Mouse (Mus musculus): ENCODE results near the gene Pkd1l1. TPM values are rescaled to one million over a fixed set of nuclear protein-coding genes. Genes with fewer than 3 reads are reported as not detected.

The Pkd1l1 gene
- polyA plus RNA-seq, 1 experiment from 2014 or later = 0.12 TPM

DNA sequence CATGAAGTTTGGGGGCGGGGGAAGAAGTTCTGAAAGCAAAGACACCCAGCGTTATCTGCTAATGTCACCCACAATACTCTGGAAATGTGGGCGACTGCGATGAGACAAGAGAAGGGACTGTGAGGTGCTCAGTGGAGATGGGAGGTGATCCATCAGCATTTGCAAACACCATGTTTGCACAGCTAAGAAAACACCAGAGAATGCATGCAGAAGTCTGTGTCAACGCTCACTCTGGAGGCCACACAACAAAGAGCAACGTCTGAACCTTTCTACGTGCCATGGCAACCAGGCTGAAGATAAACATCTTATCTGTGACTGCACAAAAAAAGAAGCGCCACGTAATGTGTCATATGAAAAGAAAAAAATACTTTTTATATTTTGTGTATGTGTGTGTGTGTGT, 2.6 kb downstream of the Pkd1l1 start:
- 68% methylated on average over 9 of the region's 9 CpGs for WGBS
- Histone ChIP-seq H3K4me1 (replicated peaks; ENCODE audit: insufficient read depth, low read length) (no peaks in the 10 kb centered on the region), H3K4me2 (ENCODE audit: low read length) (no peak overlapping the region), H3K9ac (ENCODE audit: low read depth, low read length) (no peak overlapping the region), H3K27me3 (ENCODE audit: insufficient read depth, low read length) (no peaks in the 10 kb centered on the region), H3K4me3 (replicated peaks; ENCODE audit: low read depth, low read length) (no peak overlapping the region), H3K9me3 (replicated peaks; ENCODE audit: low read length) (no peaks in the 10 kb centered on the region), H3K36me3 (ENCODE audit: insufficient read depth, low read length) (no peaks in the 10 kb centered on the region), H3K27ac (no peak overlapping the region)
- ATAC-seq (replicated peaks; ENCODE audit: low FRiP score, low read depth) (no peak), DNase-seq (ENCODE audit: low spot score) (no peak)
- no peak for TF ChIP-seq CTCF (IDR thresholded peaks at IDR 0.05; ENCODE audit: low read depth)

DNA sequence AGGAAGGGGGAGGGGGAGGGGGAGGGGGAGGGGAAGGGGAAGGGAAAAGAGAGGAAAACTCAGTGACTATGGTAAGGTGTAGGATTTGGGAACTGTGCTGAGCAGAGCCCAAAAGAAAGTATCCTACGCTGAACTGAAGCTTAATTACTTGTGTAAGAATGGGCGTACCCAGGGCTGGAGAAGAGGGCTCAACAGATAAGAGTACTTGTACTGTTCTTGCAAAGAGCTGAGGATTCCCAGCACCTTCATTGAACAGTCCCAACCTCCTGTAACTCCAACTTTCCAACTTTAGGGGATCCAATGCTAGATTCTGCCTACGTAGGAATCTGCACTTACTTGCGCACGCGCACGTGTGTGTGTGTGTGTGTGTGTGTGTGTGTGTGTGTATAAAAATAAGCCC, 5.0 kb downstream of the Pkd1l1 start:
- no peak overlapping the region for H3K9ac ChIP-seq (ENCODE audit: low read depth, low read length)
- no peak for DNase-seq (ENCODE audit: low spot score)
- H3K9me3 ChIP-seq (replicated peaks; ENCODE audit: low read length) = no peaks in the 10 kb centered on the region
- no peak overlapping the region for H3K4me3 ChIP-seq (replicated peaks; ENCODE audit: low read depth, low read length)
- H3K4me1 ChIP-seq (replicated peaks; ENCODE audit: insufficient read depth, low read length) = no peaks in the 10 kb centered on the region
- H3K27ac ChIP-seq = no peak overlapping the region
- H3K27me3 ChIP-seq (ENCODE audit: insufficient read depth, low read length) = no peaks in the 10 kb centered on the region
- no peaks in the 10 kb centered on the region for H3K36me3 ChIP-seq (ENCODE audit: insufficient read depth, low read length)
- WGBS = 97% methylated on average over 7 of the region's 7 CpGs
- H3K4me2 ChIP-seq (ENCODE audit: low read length) = no peak overlapping the region
- ATAC-seq (replicated peaks; ENCODE audit: low FRiP score, low read depth) = no peak
- no peak for TF ChIP-seq CTCF (IDR thresholded peaks at IDR 0.05; ENCODE audit: low read depth)

DNA sequence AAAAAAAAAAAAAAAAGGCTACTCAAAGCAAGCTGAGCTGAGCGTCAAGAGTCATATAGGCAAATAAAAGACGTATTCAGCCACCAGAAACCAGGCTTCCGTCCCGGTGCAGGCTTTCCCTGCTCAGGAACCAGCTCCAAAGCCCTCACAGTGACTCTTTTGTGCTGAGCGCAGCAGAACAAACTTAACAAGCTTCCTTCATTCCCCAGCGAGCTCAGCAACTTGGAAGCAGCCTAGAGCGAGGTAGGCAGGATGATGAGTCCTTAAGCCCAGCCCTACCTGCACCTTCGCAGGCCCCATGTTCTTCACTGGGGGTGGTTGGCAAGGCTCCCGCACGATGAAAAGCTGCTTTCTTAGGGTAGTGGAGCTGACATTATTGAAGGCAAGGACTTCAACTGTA, 14.5 kb downstream of the Pkd1l1 start:
- Histone ChIP-seq H3K4me3 (replicated peaks; ENCODE audit: low read depth, low read length) (no peak overlapping the region), H3K4me1 (replicated peaks; ENCODE audit: insufficient read depth, low read length) (no peaks in the 10 kb centered on the region), H3K27me3 (ENCODE audit: insufficient read depth, low read length) (no peaks in the 10 kb centered on the region), H3K9ac (ENCODE audit: low read depth, low read length) (no peak overlapping the region), H3K27ac (no peak overlapping the region), H3K36me3 (ENCODE audit: insufficient read depth, low read length) (no peaks in the 10 kb centered on the region), H3K4me2 (ENCODE audit: low read length) (no peak overlapping the region), H3K9me3 (replicated peaks; ENCODE audit: low read length) (no peaks in the 10 kb centered on the region)
- no peak for DNase-seq (ENCODE audit: low spot score)
- no peak for TF ChIP-seq CTCF (IDR thresholded peaks at IDR 0.05; ENCODE audit: low read depth)
- 58% methylated on average over 10 of the region's 10 CpGs for WGBS
- no peak for ATAC-seq (replicated peaks; ENCODE audit: low FRiP score, low read depth)

DNA sequence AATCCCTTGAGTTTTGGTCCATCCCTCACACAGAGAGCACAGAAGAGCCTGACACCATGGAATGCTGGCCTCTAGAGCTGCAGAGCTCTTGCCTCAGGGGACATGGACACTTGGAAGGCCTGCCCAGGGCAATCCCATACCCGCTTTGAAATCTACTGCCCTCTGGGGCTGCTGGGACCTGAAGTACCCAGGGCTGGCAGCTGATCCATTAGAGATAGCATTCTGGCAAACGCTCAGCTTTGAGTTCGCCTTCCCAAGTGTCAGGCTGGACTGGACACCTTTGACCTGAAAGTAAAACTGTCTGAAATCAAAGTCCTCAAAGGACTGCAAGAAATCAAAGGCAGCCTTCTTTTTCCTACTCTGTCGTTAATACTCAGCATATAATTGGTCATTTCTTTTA, 15.0 kb downstream of the Pkd1l1 start:
- Histone ChIP-seq H3K4me1 (replicated peaks; ENCODE audit: insufficient read depth, low read length) (no peaks in the 10 kb centered on the region), H3K36me3 (ENCODE audit: insufficient read depth, low read length) (no peaks in the 10 kb centered on the region), H3K4me3 (replicated peaks; ENCODE audit: low read depth, low read length) (no peak overlapping the region), H3K4me2 (ENCODE audit: low read length) (no peak overlapping the region), H3K27ac (no peak overlapping the region), H3K9ac (ENCODE audit: low read depth, low read length) (no peak overlapping the region), H3K9me3 (replicated peaks; ENCODE audit: low read length) (no peaks in the 10 kb centered on the region), H3K27me3 (ENCODE audit: insufficient read depth, low read length) (no peaks in the 10 kb centered on the region)
- ATAC-seq (replicated peaks; ENCODE audit: low FRiP score, low read depth) (no peak), DNase-seq (ENCODE audit: low spot score) (no peak)
- 39% methylated on average over 4 of the region's 4 CpGs for WGBS
- TF ChIP-seq CTCF (IDR thresholded peaks at IDR 0.05; ENCODE audit: low read depth) = no peak

DNA sequence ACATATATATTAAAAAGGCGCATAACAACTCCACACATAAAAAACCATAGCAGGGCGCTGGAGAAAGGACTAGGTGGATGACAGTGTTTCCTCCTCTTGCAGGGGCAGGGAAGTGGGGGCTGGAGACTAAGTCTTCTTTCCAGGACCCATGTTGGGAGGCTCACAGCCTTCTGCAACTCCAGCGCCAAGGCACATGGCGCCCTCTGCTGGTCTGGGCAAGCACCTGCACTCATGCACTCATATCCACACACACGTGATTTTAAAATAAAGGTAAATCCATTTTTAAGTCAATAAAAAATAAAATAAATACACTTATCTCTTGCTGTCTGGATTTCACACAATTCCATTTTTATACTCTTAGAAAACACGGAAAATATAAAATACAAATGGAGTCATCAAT, 16.0 kb downstream of the Pkd1l1 start:
- Histone ChIP-seq H3K4me1 (replicated peaks; ENCODE audit: insufficient read depth, low read length) (no peaks in the 10 kb centered on the region), H3K4me2 (ENCODE audit: low read length) (no peak overlapping the region), H3K9ac (ENCODE audit: low read depth, low read length) (no peak overlapping the region), H3K9me3 (replicated peaks; ENCODE audit: low read length) (no peaks in the 10 kb centered on the region), H3K27me3 (ENCODE audit: insufficient read depth, low read length) (no peaks in the 10 kb centered on the region), H3K27ac (no peak overlapping the region), H3K36me3 (ENCODE audit: insufficient read depth, low read length) (no peaks in the 10 kb centered on the region), H3K4me3 (replicated peaks; ENCODE audit: low read depth, low read length) (no peak overlapping the region)
- peak; percentile 67 for TF ChIP-seq CTCF (IDR thresholded peaks at IDR 0.05; ENCODE audit: low read depth)
- no peak for ATAC-seq (replicated peaks; ENCODE audit: low FRiP score, low read depth)
- DNase-seq (ENCODE audit: low spot score) = no peak
- 74% methylated on average over 6 of the region's 6 CpGs for WGBS

DNA sequence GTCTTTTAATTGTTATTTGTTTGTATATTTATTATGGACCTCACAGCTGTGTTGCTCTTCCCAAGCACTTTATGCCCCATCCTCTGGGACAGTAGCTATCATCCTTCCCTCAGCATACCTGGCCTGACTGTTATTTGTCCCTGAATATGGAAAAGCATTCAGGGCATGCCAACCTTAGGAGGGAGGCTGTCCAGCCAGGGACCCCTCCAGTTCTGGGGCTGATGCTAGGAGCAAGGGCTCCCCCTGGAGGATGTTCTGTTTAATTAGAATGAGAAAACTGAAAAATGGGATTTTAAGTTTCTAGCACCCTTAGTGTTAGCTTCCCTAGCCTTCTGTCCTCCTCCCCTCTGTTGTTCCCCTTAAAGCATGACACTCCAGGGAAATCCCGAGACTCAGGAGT, 17.4 kb downstream of the Pkd1l1 start:
- WGBS = 11% methylated on average over 1 of the region's 1 CpGs
- Histone ChIP-seq H3K27ac (no peak overlapping the region), H3K27me3 (ENCODE audit: insufficient read depth, low read length) (no peaks in the 10 kb centered on the region), H3K9me3 (replicated peaks; ENCODE audit: low read length) (no peaks in the 10 kb centered on the region), H3K4me3 (replicated peaks; ENCODE audit: low read depth, low read length) (no peak overlapping the region), H3K4me1 (replicated peaks; ENCODE audit: insufficient read depth, low read length) (no peaks in the 10 kb centered on the region), H3K4me2 (ENCODE audit: low read length) (no peak overlapping the region), H3K9ac (ENCODE audit: low read depth, low read length) (no peak overlapping the region), H3K36me3 (ENCODE audit: insufficient read depth, low read length) (no peaks in the 10 kb centered on the region)
- DNase-seq (ENCODE audit: low spot score) (peak; percentile 68), ATAC-seq (replicated peaks; ENCODE audit: low FRiP score, low read depth) (no peak; the same call in 1 of the 2 replicates)
- TF ChIP-seq CTCF (IDR thresholded peaks at IDR 0.05; ENCODE audit: low read depth) = peak; percentile 76

DNA sequence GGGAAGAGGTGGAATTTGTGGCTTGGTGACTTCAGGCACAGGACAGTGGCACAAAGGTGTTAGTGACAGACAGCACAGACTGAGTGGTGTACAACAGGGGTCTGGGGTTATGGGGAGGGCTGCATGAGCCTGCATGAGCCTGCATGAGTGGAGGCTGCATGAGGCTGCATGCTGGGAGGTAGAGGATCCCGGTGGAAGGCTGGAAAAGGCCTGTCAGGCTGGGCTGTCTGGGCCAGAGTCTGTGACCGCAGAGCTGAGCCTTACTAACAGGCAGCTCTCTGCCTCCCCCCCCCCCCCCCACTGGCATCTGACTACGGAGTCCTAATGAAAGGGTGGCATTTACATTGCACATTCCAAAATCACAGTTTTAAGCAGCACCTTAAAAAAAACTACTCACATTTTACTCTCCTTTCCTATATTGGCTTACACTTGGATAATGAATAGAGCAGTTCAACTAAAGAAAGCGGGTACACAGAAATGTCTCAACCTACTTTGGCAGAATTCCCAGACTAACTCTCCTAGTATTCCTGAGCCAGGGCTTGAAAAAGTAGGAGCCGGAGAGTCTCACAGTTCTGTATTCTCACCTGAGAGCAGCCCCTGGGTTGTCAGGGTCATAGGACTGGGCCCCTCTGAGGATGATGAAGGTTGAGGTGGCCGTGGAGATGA, 23.2 kb downstream of the Pkd1l1 start:
- ATAC-seq (replicated peaks; ENCODE audit: low FRiP score, low read depth) (no peak), DNase-seq (ENCODE audit: low spot score) (peak; percentile 19)
- H3K4me3 ChIP-seq (replicated peaks; ENCODE audit: low read depth, low read length) = no peak overlapping the region
- no peak overlapping the region for H3K9ac ChIP-seq (ENCODE audit: low read depth, low read length)
- H3K9me3 ChIP-seq (replicated peaks; ENCODE audit: low read length) = no peaks in the 10 kb centered on the region
- H3K4me2 ChIP-seq (ENCODE audit: low read length) = no peak overlapping the region
- no peak overlapping the region for H3K27ac ChIP-seq
- no peak for TF ChIP-seq CTCF (IDR thresholded peaks at IDR 0.05; ENCODE audit: low read depth)
- 65% methylated on average over 6 of the region's 6 CpGs for WGBS
- H3K27me3 ChIP-seq (ENCODE audit: insufficient read depth, low read length) = no peaks in the 10 kb centered on the region
- H3K36me3 ChIP-seq (ENCODE audit: insufficient read depth, low read length) = no peaks in the 10 kb centered on the region
- no peaks in the 10 kb centered on the region for H3K4me1 ChIP-seq (replicated peaks; ENCODE audit: insufficient read depth, low read length)

Measured in kidney, postnatal 0 days (tissue).